ENCODE assay signal across 8 mouse cellular contexts in the genomic region with DNA sequence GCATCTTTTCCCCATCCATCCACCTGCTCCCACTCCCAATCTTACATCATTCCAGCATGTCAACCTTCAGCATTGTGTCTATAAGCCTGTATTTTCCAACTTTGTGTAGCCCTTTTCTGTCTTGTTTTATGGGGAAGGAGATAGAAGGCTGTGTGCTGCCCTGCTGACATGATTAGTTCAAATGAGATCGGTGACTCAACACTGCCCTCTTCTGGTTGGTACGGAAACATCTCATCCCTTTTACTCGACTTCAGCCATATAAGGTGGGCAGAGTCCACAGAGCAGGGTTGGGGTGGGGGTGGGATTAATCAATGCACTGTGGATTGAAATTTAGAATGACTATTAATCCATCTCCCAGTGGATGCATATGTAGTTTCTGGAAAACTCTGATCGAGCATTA. TPM values are rescaled to one million over a fixed set of nuclear protein-coding genes. Genes with fewer than 3 reads are reported as not detected.
DNase-seq lines count a peak whose midpoint lies in the region; ATAC-seq lines count a peak whose summit lies in the region.

No protein-coding gene starts in this region.

- DNase-seq in gastrocnemius, adult 18-20 months (ENCODE audit: low spot score), result peak; percentile 63
- DNase-seq in gastrocnemius, adult 8-10 months (ENCODE audit: low spot score in 2 of 2), result no peak
- peak; percentile 38 to 63 for DNase-seq in adrenal gland, postnatal 36 days
- peak; percentile 55 to 59 for DNase-seq in heart, postnatal 36 days
- peak; percentile 35 to 52 for DNase-seq in layer of hippocampus, adult 8-10 months (ENCODE audit: low spot score in 2 of 2)
- peak; percentile 72 for DNase-seq in lung, postnatal 10 days
- DNase-seq in right cerebral cortex, postnatal 10 days (ENCODE audit: low spot score in 2 of 2), result peak; percentile 79 to 80

- H3K9ac ChIP-seq in embryonic facial prominence, embryonic 13.5 days, result no peak overlapping the region

- intact Hi-C loops in heart, postnatal 36 days (cut with DNase I), result loop anchor here (1.0 to 10.0 kb wide), 5 partner anchors 205 to 897 kb away; partner anchors contain the start of gene Gucy1b2

- no peak overlapping the region for H3K27ac ChIP-seq in embryonic facial prominence, embryonic 13.5 days

- H3K4me2 ChIP-seq in embryonic facial prominence, embryonic 13.5 days, result no peak overlapping the region

- H3K4me3 ChIP-seq in embryonic facial prominence, embryonic 13.5 days, result no peak overlapping the region

- no peaks in the 10 kb centered on the region for H3K36me3 ChIP-seq in embryonic facial prominence, embryonic 13.5 days

- no peaks in the 10 kb centered on the region; the same call in 1 of the 2 replicates for H3K27me3 ChIP-seq in embryonic facial prominence, embryonic 13.5 days

- peaks cover 4% of the 10 kb centered on the region; the same call in 1 of the 2 replicates for H3K4me1 ChIP-seq in embryonic facial prominence, embryonic 13.5 days

- 8% methylated on average over 4 of the region's 4 CpGs for WGBS in embryonic facial prominence, embryonic 13.5 days

- 0 out of 2 replicates have a peak, but pooled peaks have one; percentile 32 for ATAC-seq in embryonic facial prominence, embryonic 13.5 days (ENCODE audit: insufficient number of reproducible peaks, insufficient read depth, low FRiP score, low TSS enrichment, low read depth)

- H3K9me3 ChIP-seq in embryonic facial prominence, embryonic 13.5 days, result no peaks in the 10 kb centered on the region

RNA-seq across cellular contexts. Expression of gene Rnaseh2b, which starts 40.4 kb away (rescaled TPM):
- total RNA-seq in gastrocnemius, adult 18-20 months (2021), result 1 to 10 TPM; 4.1 to 4.4 TPM
- total RNA-seq in gastrocnemius, adult 8-10 months (2022), result 1 to 10 TPM; 3.8 to 6.5 (median 4.5) TPM
- total RNA-seq in adrenal gland, postnatal 36 days (2021), result 10 to 100 TPM; 13.3 to 17.5 TPM
- polyA plus RNA-seq in embryonic facial prominence, embryonic 13.5 days (2015; fragmentation: Nextera tagmentation; extraction: Ambion mirVana), result 48.2 and 60.0 TPM in 2 replicates
- total RNA-seq in heart, postnatal 36 days (2021), result 10 to 100 TPM in 1 of 2 experiments, 1 to 10 TPM in 1; 9.6 to 11.1 TPM
- total RNA-seq in layer of hippocampus, adult 8-10 months (2022), result 10 to 100 TPM in 3 of 4 experiments, 1 to 10 TPM in 1; 9.2 to 16.8 (median 12.6) TPM

RNA-seq across cellular contexts. Expression of gene Dleu7, which starts 40.8 kb away (rescaled TPM):
- under 1 TPM in 1 of 2 experiments, not detected in 1; 0.17 TPM for total RNA-seq in gastrocnemius, adult 18-20 months (2021)
- total RNA-seq in gastrocnemius, adult 8-10 months (2022), result not detected
- total RNA-seq in adrenal gland, postnatal 36 days (2021), result not detected
- 1.2 and 1.5 TPM in 2 replicates for polyA plus RNA-seq in embryonic facial prominence, embryonic 13.5 days (2015; fragmentation: Nextera tagmentation; extraction: Ambion mirVana)
- total RNA-seq in heart, postnatal 36 days (2021), result not detected
- 1 to 10 TPM; 5.2 to 7.4 (median 5.9) TPM for total RNA-seq in layer of hippocampus, adult 8-10 months (2022)

Comparison
In these comparisons a context has a peak if more than half of its experiments do, and no peak if none do; other contexts are left out.
1. DNase-seq: peak in gastrocnemius, adult 18-20 months (single experiment), adrenal gland, postnatal 36 days (2 of 2), heart, postnatal 36 days (2 of 2), layer of hippocampus, adult 8-10 months (2 of 2), lung, postnatal 10 days (single experiment) and right cerebral cortex, postnatal 10 days (2 of 2); none in gastrocnemius, adult 8-10 months (0 of 2).
2. RNA of gene Dleu7, which starts 40.8 kb away (total RNA-seq): 5.2 to 7.4 TPM in layer of hippocampus, adult 8-10 months; 0.17 TPM in gastrocnemius, adult 18-20 months, not detected in heart, postnatal 36 days, not detected in gastrocnemius, adult 8-10 months and not detected in adrenal gland, postnatal 36 days; every median in the first group is over 4 times any median in the second.